Mouse (Mus musculus) lung, postnatal 10 days (tissue): ENCODE data around the gene Stxbp1.
"Not testable (repeated sequence)": the region's sequence is repeated elsewhere in the genome, so short reads cannot be mapped to it uniquely, and the experiment has no call there.

ENCODE experiments used
- DNase-seq: peaks from one replicate; pipeline ENCODE4 v3.0.0; 2021

The Stxbp1 gene

GRCm38 (mm10) chr2:32874070-32874469 is 27.0 kb upstream of the Stxbp1 start:
- DNase-seq: no peak

DNA sequence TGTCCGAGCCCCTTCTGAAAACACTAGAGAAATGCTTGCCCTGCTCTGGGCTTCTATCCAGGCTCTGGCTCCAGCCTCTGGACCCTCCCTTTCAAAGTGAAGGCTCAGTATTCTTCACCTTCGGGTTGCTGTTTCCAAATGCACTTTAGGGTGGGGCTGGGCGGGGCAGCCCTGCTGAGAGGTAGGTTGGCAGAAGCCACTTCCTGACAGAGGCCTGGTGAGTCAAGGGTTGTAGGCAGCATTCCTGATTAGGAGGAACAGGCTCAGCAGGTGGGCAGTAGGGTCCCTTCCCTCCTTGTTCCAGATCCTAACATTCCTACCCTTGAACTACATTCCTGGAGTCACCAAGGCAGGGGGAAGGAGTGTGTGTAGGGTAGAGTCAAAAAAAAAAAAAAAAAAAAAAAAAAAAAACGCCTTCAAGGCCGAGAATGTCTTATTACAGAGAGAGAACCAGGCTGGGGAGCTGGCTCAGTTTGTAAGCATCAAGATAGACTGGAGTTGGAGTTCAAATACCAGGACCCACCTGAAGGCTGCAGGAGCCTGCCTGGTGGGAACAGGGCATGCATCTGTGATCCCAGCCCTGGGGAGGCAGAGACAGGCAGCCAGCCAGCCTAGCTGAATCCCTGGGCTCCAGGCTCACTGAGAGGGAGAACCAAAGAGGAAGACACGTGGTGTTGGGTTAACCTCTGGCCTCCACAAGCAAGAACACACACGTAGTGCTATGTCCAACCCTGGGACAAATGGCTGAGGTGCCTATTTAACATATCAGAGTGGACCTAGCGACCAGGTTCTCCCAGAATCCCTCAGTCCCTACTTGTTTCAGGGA is 23.4 kb upstream of the Stxbp1 start:
- DNase-seq: peak; percentile 62

DNA sequence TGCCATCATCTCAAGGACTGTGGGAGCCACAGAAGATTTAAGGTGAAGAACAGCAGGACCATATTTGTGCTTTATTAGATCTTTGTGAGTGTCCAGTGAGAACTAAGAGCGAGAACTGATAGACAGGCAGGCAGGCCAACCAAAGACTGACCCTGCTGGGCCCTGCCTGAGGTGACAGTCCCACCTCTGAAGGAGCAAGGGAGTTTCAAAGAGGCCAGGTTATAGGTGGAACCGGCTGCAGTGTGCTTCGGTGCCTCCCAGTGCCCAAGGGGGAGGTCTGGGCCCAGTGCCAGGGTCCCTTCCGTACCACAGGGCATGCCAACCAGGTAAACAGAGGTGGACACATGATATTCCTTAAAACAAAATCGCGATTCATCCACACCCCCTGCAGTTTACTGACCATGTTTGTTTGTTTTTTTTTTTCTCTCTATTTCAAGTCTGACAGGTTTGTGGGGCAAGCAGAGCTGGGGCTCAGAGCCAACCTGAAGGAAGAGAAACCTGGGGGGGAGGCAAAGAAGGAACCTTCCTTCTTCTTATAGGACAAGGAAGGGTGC is 22.8 kb upstream of the Stxbp1 start:
- peak; percentile 76 for DNase-seq

DNA sequence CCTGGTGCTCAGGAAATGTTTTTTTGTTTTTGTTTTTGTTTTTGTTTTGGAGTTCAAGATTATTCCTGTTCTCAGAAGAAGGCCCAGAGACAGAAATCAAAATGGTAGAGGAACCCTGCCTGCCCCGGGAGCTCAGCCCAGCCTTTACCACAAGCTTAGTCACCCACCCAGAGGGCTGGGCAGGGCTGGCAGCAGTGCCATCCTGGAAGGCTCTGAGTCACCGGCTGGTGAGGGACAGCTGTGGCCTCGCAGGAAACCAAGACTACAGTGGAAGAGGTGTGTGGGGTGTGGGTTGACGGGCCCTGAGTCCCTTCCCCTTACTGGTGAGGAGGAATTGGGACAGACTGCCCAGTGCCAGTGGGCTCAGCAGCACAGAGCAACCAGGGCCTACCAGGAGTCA is 20.3 kb upstream of the Stxbp1 start:
- no peak for DNase-seq

DNA sequence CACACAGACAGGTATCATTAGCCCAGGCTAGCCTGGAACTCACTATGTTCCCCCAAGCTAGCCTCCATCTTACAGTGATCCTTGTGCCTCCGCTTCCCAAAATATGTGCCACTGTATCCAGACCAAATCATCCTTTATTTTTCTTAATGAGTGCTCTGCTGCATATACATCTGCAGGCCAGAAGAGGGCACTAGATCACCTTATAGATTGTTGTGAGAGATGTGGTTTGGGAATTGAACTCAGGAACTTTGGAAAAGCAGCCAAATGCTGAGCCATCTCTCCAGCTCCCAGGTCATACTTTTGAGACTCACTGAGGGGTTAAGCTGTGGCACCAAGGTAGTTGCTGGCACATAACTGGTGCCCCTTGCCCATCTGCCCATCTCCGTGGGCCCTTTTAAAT is 17.7 kb upstream of the Stxbp1 start:
- peak; percentile 68 for DNase-seq

DNA sequence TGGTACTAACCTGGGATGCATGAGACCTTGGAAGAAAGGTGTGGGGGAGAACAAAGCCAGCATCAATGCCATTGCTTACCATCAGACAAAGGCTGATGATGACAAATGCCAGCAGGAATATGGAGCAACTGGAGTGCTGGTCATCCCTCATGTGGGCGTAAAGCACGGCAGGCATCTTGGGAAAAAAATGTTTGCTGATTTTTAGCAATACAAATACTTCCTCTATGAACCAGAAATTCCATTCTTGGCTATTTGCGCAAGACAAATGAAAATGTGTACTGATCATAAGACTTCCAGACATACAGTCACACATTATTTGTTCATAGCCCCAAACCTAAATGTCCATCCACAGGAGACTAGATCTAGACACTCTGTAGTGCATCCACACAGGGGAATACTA is 16.3 kb upstream of the Stxbp1 start:
- no peak for DNase-seq

DNA sequence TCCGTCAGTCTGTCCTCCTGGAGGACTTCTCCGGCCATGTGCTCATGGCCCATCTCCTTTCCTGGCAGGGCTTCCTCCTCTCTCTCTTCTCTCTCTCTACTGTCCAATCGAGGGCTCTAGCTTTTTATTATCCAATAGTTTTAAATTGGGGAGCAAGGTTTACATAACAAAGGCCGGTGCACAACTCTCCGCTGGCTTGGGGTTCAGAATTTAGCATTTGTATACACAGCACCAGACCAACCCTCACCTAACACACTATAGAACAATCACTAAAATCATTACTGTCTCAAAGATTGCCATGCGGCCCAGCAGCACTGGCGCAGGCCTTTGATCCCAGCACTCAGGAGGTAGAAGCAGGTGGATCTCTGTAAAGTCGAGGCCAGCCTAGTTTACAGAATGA is 13.8 kb upstream of the Stxbp1 start:
- no peak for DNase-seq

DNA sequence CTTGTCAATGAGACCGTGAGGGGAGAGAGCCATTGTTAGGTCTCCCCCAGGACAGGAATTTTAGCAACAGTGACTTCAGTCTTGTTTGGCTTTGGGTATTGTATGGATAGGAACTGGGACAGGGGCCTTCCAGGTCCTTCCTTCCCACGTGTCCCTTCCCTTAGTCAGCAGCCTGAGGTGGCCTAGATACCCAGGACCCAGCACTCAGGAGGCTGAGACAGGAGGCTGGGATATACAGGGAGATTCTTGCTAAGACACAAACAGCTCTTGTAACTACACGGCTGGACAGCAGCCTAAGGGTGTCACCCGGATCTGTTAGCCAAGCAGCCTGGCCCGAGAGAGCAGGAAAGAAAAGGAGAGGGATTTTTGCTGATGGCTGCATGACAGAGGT is 12.6 kb upstream of the Stxbp1 start:
- DNase-seq: no peak

DNA sequence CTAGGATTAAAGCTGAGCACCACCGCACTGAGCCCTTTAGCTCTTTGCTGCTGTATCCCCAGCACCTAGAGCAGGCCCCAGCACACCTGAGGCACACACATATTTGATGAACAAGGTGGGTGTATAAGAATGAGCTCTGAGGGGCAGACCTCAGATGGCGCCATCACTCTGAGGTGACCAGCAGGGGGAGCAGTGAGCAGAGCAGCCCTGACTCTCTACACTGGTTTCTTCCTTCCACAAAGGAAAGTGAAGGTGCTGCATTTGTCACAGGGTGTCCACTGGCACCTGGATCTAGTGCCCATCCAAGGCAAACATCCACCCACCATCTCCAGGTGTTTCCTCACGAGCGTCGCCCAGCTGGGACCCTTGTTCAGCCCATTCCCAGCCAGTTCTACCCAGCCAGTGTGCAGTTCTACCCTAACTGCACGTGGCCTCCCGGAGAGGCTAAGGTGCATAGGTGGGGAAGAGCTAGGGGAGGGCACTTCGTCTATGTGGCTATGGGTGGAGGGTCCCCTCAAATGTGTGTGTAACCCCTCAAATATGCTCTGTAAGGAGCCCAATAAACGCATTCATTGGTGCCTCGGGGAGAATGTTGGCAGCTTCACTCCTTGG is 12.1 kb upstream of the Stxbp1 start:
- peak; percentile 78 for DNase-seq

- peak; percentile 93 for DNase-seq
These were observed 10.5 kb upstream of the Stxbp1 start for GRCm38 (mm10) chr2:32857584-32857983.

- no peak for DNase-seq
These were observed 8.9 kb upstream of the Stxbp1 start for GRCm38 (mm10) chr2:32855790-32856465.

DNA sequence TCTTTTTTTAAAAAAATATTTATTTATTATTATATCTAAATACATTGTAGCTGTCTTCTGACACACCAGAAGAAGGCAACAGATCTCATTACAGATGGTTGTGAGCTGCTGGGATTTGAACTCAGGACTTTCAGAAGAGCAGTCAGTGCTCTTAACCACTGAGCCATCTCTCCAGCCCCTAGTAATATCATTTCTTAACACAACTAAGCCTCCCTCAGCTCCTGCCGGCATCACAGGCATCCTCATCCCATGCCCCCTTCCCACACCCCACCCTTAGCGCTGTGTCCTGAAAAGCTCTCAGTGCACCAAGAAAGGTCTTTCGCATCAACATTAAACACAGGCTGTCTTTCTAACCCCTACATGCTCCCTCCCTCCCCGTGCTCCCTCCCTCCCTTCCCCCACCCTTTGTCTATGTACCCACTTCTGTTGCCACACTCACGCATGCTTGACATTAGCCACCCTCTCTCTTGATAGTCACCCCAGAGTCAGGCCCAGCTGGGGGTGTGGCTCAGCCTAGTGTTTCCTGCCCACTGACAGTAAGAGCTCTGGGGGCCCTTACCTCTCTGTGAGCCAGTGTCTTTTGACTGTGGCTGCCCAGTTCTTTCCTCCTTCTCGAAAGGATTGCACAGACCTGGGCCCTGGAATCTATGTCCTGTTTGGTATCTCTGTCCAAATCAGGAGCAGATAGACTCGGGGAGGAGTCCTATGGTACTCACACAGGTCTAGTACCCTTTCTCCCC is 8.2 kb upstream of the Stxbp1 start:
- DNase-seq: no peak

GRCm38 (mm10) chr2:32854206-32854605 is 7.2 kb upstream of the Stxbp1 start:
- DNase-seq: peak; percentile 93

DNA sequence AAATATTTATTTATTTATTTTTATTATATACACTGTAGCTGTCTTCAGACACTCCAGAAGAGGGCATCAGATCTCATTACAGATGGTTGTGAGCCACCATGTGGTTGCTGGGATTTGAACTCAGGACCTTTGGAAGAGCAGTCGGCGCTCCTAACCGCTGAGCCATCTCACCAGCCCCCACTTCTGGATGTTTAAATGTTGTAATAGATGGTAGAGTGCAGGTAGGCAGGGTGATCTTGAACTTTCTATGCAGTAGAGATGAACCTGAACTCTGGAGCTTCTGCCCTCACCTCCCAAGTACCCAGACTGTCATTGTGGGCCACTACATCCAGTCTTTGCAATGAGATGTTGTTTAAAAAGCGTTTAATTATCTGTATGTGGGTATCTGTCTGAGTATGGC is 6.7 kb upstream of the Stxbp1 start:
- not testable (repeated sequence) for DNase-seq

DNA sequence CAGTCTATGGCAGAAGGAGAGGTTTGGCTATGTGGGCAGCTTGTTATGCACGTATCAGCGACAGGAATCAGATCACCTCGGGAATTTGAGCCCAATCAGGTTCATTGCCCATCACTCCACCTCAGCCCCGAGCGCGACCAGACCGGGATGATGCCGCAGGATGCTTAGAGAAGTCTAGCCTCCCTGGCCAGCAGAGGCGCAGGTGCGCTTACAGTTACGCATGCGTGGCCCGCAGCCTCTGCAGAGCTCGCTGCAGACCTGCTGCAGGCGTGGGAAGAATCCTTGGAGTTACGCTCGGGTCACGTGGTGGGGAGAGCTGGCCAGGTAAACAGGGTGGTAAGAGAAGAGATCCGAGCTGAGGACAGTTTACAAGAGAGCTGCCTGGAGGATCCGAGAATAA is 5.1 kb upstream of the Stxbp1 start:
- peak; percentile 60 for DNase-seq

GRCm38 (mm10) chr2:32847468-32847821 is 400 bp upstream of the Stxbp1 start:
- DNase-seq: no peak

- DNase-seq: peak; percentile 83
These were observed 792 bp downstream of the Stxbp1 start for GRCm38 (mm10) chr2:32846101-32846804.

- no peak for DNase-seq
These were observed 1.4 kb downstream of the Stxbp1 start for GRCm38 (mm10) chr2:32845572-32846100.

GRCm38 (mm10) chr2:32842558-32842957 is 4.5 kb downstream of the Stxbp1 start:
- no peak for DNase-seq

GRCm38 (mm10) chr2:32841099-32841498 is 5.9 kb downstream of the Stxbp1 start:
- DNase-seq: peak; percentile 47

DNA sequence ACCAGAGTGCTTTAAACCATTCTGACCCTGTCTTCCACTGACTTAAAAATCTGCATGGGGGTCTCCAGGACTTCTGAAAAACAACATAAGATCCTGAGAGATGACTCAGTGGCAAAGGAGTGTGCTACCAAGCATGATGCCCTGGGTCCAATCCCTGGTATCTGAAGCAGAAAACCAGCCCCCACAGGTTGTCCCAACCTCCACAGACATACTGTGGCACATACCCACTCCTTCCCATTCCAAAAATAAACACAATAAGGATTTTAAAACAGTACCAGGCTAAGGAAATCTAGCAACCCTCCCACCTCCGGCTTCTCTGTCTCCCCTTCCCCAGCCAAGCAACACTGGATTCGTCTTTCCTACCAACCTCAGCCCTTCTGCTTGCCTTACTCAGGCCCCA is 7.8 kb downstream of the Stxbp1 start:
- no peak for DNase-seq
